Mouse (Mus musculus) bone marrow macrophage, adult 2 months (primary cell): Measurements from ENCODE around the gene Med17. TPM values are rescaled to one million over a fixed set of nuclear protein-coding genes. Genes with fewer than 3 reads are reported as not detected.

Experiments used
- H3K27ac ChIP-seq: 2 replicates; pipeline ENCODE4 v1.5.1; 2012; ENCODE audit warnings: low read depth, low read length; ENCODE audit not compliant: insufficient read depth
- H3K4me1 ChIP-seq: 2 replicates; pipeline ENCODE4 v1.6.1; 2012; ENCODE audit warnings: low read length; ENCODE audit not compliant: control insufficient read depth, insufficient read depth
- H3K4me3 ChIP-seq: 2 replicates; pipeline ENCODE4 v1.5.1; 2012; ENCODE audit warnings: mild to moderate bottlenecking, low read length, moderate library complexity; ENCODE audit not compliant: insufficient read depth
- CTCF ChIP-seq: IDR thresholded peaks from 2 replicates; pipeline ENCODE4 v1.5.1; 2012; ENCODE audit warnings: low read depth, mild to moderate bottlenecking, low read length, moderate library complexity
- POLR2A ChIP-seq: IDR thresholded peaks from 2 replicates; pipeline ENCODE4 v1.6.1; 2012; ENCODE audit warnings: mild to moderate bottlenecking, low read depth, low read length, borderline replicate concordance
- polyA plus RNA-seq: library from polyadenylated mRNA; stranded (reverse); fragments of >200 nt; gene quantifications from 2 replicates; pipeline ENCODE4 v1.2.4, GENCODE M21; 2012; ENCODE audit not compliant: missing spikeins, insufficient read depth, insufficient read length

Med17 gene
- polyA plus RNA-seq, 1 experiment: 70.6 TPM

DNA sequence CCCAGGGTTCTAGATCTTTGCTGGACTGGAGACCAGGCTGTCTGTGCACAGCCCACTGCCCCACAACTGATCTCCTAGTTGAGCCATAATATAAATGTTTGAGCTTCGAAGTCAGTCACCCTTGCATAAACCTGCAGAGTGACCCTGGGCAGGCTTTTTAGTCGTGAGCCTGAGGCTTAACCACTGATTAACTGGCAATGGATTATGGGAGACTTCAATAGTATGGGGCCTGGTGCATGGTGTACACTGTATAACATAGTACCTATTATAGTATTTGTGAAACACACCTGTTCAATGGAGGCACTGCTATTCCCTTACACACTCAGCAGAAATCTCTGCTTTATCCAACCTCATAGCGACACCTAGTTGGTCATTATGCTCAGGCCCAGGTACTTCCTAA lies 23.5 kb downstream of the Med17 start:
- H3K27ac ChIP-seq: no peak overlapping the region
- H3K4me3 ChIP-seq: no peak overlapping the region
- no peaks in the 10 kb centered on the region for H3K4me1 ChIP-seq
- TF ChIP-seq POLR2A: no peak

DNA sequence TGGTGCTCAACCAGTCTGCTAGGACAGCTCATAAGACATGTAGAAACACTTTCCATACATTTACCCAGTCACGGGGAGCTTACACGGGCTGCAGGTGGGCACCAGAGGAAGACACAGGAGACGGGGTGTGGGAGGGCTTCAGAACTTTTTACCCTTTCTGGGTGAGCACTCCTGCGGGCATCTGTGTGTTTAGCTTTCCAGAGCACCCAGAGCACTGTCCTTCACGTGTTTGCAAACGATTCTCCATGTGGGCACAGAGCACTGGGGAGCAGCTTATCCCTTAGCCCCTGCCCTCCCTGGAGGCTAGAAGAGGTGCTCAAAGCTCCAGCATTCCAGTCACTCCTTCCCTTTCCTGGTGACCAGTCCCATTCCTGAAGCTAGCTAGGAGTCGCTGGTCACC lies 25.2 kb downstream of the Med17 start:
- Histone ChIP-seq H3K27ac (no peak overlapping the region), H3K4me1 (no peaks in the 10 kb centered on the region), H3K4me3 (no peak overlapping the region)
- TF ChIP-seq POLR2A (no peak), CTCF (no peak)

DNA sequence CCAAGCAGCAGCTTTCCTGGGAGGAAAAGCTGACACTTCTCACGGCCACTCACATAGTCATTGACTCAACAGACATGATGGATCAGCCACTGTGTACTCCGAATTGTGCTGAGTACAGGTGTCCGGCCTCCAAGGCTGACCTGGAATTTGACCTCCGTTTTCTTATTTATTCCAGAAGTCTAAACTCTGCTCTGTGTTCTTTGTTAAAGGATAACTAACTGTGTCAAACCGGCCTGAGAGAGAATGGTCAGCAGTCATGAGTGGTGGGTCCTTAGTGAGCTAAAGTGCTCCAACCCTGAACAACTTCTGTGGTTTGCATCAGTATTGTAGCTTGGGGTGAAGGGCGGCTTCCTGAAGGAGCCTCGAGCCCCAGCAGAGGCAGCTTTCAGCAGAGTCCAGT lies 27.5 kb downstream of the Med17 start:
- Histone ChIP-seq H3K4me1 (no peaks in the 10 kb centered on the region), H3K4me3 (no peak overlapping the region), H3K27ac (no peak overlapping the region)
- TF ChIP-seq CTCF (no peak), POLR2A (no peak)

DNA sequence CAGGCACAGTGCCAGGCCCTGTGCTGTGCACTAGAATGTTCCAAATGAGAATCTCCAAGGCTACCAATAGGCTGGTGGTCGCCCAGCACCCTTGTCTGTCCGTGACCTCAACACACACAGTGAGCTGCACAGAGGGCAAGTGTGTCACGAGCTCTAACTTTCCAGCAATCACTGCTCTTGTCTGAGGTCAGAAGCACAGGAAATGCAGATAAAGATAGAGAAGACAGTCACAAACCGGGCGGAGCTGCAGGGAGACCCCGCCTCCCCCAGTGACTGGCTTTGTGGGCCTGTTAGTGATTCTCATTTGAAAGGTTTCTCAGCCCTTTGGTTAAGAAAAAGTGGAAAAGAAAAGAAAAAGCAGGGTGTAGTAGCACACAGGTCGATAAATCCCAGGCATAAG lies 29.4 kb downstream of the Med17 start:
- no peaks in the 10 kb centered on the region for H3K4me1 ChIP-seq
- H3K4me3 ChIP-seq: no peak overlapping the region
- H3K27ac ChIP-seq: no peak overlapping the region
- no peak for TF ChIP-seq CTCF
- TF ChIP-seq POLR2A: no peak

DNA sequence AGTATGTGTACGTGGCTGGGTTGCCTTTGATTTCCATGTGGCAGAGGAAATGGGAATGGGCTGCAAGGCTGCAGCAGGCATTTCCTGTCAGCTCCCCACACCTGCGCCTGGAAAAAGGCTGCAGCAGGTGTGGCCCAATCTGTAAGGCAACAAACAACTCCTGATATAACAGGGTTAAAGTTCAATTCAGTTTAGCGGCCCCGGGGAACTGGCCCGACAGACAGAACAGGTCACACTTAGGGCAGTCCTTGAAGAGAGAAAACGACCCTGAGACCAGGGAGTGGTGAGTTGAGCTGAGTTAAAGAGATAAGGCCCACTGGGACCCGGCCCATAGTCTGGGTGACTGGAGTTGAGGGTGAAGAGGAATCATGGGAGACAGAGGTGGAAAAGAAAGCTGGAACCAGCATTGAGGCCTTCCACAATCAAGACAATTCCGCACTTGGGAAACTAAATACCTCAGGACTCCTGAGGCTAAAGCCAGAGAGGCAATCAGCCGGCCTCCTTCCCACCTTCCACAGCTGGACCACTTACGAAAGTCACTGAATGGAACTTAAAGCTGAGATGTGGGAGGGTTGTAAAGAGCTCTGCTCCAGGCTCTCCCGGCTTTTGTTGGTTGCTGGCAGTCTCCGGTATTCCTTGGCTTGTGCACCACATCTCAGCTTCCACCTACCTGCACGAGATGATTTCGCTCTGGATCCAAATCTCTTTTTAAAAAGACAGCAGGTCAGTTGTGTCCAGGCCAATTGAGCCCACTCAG lies 34.2 kb downstream of the Med17 start:
- TF ChIP-seq POLR2A (no peak), CTCF (no peak)
- no peaks in the 10 kb centered on the region for H3K4me1 ChIP-seq
- H3K27ac ChIP-seq: no peak overlapping the region
- H3K4me3 ChIP-seq: no peak overlapping the region

DNA sequence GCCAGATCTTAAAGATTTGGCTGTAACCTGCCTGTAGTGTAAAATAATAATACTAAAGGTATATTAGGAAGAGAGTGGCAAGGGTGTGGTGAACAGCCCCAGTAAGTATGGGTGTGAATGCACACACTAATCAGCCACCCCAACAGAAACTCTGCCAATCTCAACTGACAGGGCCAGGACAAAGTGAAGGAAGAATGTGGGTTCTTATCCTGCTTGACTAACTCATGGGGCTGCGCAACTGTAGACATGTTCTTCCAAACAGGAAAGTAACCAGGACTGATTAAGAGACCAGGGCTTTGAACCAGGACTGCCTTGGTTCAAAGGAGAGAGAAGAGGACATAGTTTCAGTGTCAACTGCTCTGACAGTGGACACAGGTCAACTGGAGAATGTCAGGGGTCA lies 37.6 kb downstream of the Med17 start:
- H3K4me3 ChIP-seq: no peak overlapping the region
- no peaks in the 10 kb centered on the region for H3K4me1 ChIP-seq
- TF ChIP-seq CTCF: no peak
- no peak for TF ChIP-seq POLR2A
- H3K27ac ChIP-seq: no peak overlapping the region

DNA sequence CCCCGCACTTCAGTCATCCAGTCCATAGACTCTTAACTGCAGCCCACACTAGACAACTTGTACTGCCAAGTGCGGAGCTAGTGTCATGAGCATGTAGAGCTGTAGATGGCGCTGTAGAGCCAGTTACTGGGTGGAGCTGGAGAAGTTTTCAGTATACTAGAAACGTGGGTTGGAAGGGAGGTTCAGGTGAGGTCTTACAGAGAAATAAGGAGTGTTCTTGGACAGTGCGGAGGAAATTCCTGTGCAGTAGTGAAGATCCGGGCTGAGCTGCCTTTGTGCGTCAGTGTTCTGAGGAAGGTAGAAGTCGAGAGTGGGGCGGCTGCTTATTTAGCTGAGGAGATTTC lies 38.2 kb downstream of the Med17 start:
- Histone ChIP-seq H3K27ac (no peak overlapping the region), H3K4me1 (no peaks in the 10 kb centered on the region), H3K4me3 (no peak overlapping the region)
- TF ChIP-seq CTCF (no peak), POLR2A (no peak)

DNA sequence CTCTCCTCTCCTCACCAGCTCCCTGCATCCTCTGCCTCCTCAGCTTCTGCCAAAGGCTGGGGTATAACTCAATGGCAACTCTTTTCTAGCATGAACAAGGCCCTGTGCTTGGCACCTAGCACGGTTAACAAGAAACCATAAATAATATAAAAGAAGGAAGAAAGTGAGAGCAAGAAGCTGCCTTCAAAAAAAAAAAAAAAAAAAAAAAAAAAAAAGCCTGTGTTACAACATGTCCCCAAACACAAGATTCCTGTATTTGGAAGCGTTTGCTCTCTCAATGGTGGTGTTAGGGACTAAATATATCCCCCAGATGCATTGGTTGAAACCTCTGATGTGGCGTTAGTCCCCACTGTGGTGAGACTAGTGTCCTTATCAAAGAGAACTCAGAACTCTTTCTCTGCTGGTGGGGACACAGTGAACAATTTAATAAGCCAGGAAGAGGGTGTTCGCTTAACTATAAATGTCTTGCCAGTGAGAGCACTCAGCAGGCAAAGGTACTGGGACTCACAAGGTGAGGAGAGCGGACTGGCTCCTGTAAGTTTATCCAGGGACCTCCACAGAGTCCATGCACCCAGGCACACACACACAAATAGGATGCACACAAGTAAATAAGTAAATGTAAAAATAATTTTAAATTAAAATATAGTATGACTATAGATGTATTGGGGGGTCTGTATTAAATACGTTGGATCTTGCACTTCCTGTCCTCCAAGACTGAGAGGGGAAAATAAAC lies 38.7 kb downstream of the Med17 start:
- H3K4me1 ChIP-seq: no peaks in the 10 kb centered on the region
- no peak overlapping the region for H3K4me3 ChIP-seq
- TF ChIP-seq POLR2A: no peak
- TF ChIP-seq CTCF: no peak
- no peak overlapping the region for H3K27ac ChIP-seq

DNA sequence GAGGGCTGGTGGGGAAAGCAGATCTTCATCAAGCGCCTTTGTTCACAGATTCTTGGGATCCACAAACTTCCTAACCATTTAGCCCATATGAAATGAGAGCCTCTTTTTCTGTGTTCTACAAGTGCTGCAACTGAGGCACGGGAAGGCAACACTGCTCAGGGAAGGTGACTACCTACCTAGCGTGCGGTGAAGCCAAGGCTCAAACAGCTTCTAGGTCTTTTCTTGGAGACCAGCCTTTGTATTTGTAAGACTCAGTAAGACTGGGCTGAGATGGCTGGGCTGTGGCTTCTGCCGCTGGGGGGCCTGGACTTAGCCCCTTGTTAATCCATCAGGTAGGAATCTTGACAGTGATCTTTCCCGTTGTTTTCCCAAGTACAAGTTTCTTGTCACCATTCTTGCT lies 39.7 kb downstream of the Med17 start:
- Histone ChIP-seq H3K27ac (no peak overlapping the region), H3K4me3 (no peak overlapping the region), H3K4me1 (no peaks in the 10 kb centered on the region)
- TF ChIP-seq CTCF (no peak), POLR2A (no peak)
